Comparison of ENCODE assay signal across 9 mouse cellular contexts in the genomic region with DNA sequence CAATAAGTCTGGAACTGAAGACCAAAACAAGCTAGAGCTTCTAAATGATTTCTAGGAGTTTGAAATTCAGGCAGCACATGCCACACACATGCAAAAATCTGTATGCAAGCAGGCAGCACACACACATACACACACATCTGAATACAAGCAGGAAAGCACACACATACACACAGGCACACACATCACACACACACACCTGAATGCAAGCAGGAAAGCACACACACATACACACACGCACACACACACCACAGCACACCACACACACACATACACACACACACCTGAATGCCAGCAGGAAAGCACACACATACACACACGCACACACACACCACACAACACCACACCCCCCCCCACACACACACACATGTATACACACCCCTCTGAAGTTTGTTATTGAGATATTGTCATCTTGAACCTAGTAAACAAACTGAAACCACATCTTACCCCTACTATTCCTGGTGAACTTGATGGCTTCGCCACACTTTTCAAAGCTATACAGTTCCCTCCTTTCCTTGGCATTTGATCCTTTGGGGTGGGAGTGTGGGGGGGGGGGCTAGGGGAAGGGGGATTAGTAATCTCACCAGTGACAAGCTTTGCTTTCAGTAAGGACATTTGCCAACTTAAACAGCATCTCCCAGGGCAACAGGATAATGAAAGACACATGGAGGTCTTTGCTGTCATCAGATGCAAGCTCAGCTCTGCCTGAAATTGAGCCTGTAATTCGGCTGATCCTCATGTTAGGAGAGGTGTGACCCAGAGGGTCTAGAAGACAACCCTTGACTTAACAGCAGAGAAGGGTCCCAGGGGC. TPM values are rescaled to one million over a fixed set of nuclear protein-coding genes. Genes with fewer than 3 reads are reported as not detected.
DNase-seq lines count a peak whose midpoint lies in the region; ATAC-seq and TF ChIP-seq lines count a peak whose summit lies in the region.
"Had no signal": no experiment of that assay in that cellular context is flagged by ENCODE, and none has a peak within 500 bp of the region (broad histone marks: within the 10 kb centered on the region; RNA-seq: fewer than 3 reads in every experiment).

No protein-coding gene starts in this region.

- intact Hi-C loops in left cerebral cortex, postnatal 10 days (cut with DNase I), result loop anchor here (5.0 kb wide), 1 partner anchor 918 kb away; no protein-coding TSS in a partner anchor

- 0 out of 2 replicates have a peak overlapping the region, but pooled peaks have one; percentile 30 for H3K27ac ChIP-seq in lung, embryonic 14.5 days (ENCODE audit: low read depth)
- H3K27ac ChIP-seq in embryonic facial prominence, embryonic 13.5 days, result peak overlapping the region; percentile 73
- no peak overlapping the region for H3K27ac ChIP-seq in hindbrain, embryonic 16.5 days (ENCODE audit: low read depth, low read length)
- peak overlapping the region; percentile 79; the same call in 1 of the 2 replicates for H3K27ac ChIP-seq in olfactory bulb, adult 2 months (ENCODE audit: insufficient read depth, low read depth, low read length)

- no peak for TF ChIP-seq POLR2A in lung, adult 2 months (IDR thresholded peaks at IDR 0.05; ENCODE audit: borderline replicate concordance, extremely low read depth, low read depth, low read length)
- TF ChIP-seq POLR2A in olfactory bulb, adult 2 months (IDR thresholded peaks at IDR 0.05; ENCODE audit: insufficient read depth, low read depth, low read length), result no peak

- no peaks in the 10 kb centered on the region for H3K9me3 ChIP-seq in lung, embryonic 14.5 days (ENCODE audit: low read depth, low read length)
- no peaks in the 10 kb centered on the region for H3K9me3 ChIP-seq in embryonic facial prominence, embryonic 13.5 days
- no peaks in the 10 kb centered on the region for H3K9me3 ChIP-seq in hindbrain, embryonic 16.5 days (ENCODE audit: control insufficient read depth, low read length)

- no peak for TF ChIP-seq CTCF in lung, embryonic 14.5 days (IDR thresholded peaks at IDR 0.05; ENCODE audit: low read depth)
- TF ChIP-seq CTCF in lung, adult 2 months (IDR thresholded peaks at IDR 0.05; ENCODE audit: insufficient read depth, low read length), result no peak
- no peak for TF ChIP-seq CTCF in olfactory bulb, adult 2 months (IDR thresholded peaks at IDR 0.05; ENCODE audit: insufficient read depth, low read depth, low read length)

- peaks cover 22% of the 10 kb centered on the region for H3K4me1 ChIP-seq in lung, embryonic 14.5 days (ENCODE audit: insufficient read depth)
- peaks cover 25% of the 10 kb centered on the region for H3K4me1 ChIP-seq in lung, adult 2 months (ENCODE audit: control insufficient read depth, insufficient read depth, low read length)
- peaks cover 44% of the 10 kb centered on the region for H3K4me1 ChIP-seq in embryonic facial prominence, embryonic 13.5 days
- H3K4me1 ChIP-seq in hindbrain, embryonic 16.5 days (ENCODE audit: control insufficient read depth, insufficient read depth, low read depth, low read length), result peaks cover 2% of the 10 kb centered on the region; the same call in 1 of the 2 replicates
- H3K4me1 ChIP-seq in olfactory bulb, adult 2 months (ENCODE audit: control insufficient read depth, insufficient read depth, low read length), result peaks cover 17% of the 10 kb centered on the region

- H3K4me2 ChIP-seq in lung, embryonic 14.5 days, result no peak overlapping the region
- H3K4me2 ChIP-seq in embryonic facial prominence, embryonic 13.5 days, result peak overlapping the region; percentile 9; the same call in 1 of the 2 replicates
- no peak overlapping the region for H3K4me2 ChIP-seq in hindbrain, embryonic 16.5 days (ENCODE audit: low read length)

- 72% methylated on average over 4 of the region's 4 CpGs for WGBS in lung, embryonic 14.5 days
- 74% methylated on average over 4 of the region's 4 CpGs for WGBS in lung, adult 2 months
- 38% methylated on average over 4 of the region's 4 CpGs for WGBS in embryonic facial prominence, embryonic 13.5 days
- WGBS in hindbrain, embryonic 16.5 days, result 53% methylated on average over 4 of the region's 4 CpGs
- WGBS in olfactory bulb, adult 2 months, result 73% methylated on average over 4 of the region's 4 CpGs

- DNase-seq in lung, embryonic 14.5 days, result no peak
- DNase-seq in lung, adult 2 months, result no peak
- DNase-seq in ovary, adult 18-20 months (ENCODE audit: low spot score), result no peak
- no peak for DNase-seq in left cerebral cortex, postnatal 10 days (ENCODE audit: extremely low spot score in 1 of 2, low spot score in 2 of 2)
- DNase-seq in cerebellum, adult 18-20 months, result no peak
- DNase-seq: cerebellum, adult 11 months had no signal

- H3K27me3 ChIP-seq in lung, embryonic 14.5 days (ENCODE audit: insufficient read depth, low read length), result no peaks in the 10 kb centered on the region
- H3K27me3 ChIP-seq in embryonic facial prominence, embryonic 13.5 days, result no peaks in the 10 kb centered on the region
- H3K27me3 ChIP-seq in hindbrain, embryonic 16.5 days (replicated peaks; ENCODE audit: control insufficient read depth, insufficient read depth, low read length), result no peaks in the 10 kb centered on the region

- H3K36me3 ChIP-seq in lung, embryonic 14.5 days (ENCODE audit: insufficient read depth), result no peaks in the 10 kb centered on the region
- H3K36me3 ChIP-seq in embryonic facial prominence, embryonic 13.5 days, result no peaks in the 10 kb centered on the region
- no peaks in the 10 kb centered on the region for H3K36me3 ChIP-seq in hindbrain, embryonic 16.5 days (ENCODE audit: control insufficient read depth, insufficient read depth, low read length)

- ATAC-seq in lung, embryonic 14.5 days (ENCODE audit: insufficient read depth), result 0 out of 2 replicates have a peak, but pooled peaks have one; percentile 25
- no peak for ATAC-seq in embryonic facial prominence, embryonic 13.5 days (ENCODE audit: insufficient number of reproducible peaks, insufficient read depth, low FRiP score, low TSS enrichment, low read depth)
- ATAC-seq in hindbrain, embryonic 16.5 days, result peak; percentile 44

- H3K9ac ChIP-seq in lung, embryonic 14.5 days, result no peak overlapping the region
- no peak overlapping the region for H3K9ac ChIP-seq in embryonic facial prominence, embryonic 13.5 days
- no peak overlapping the region for H3K9ac ChIP-seq in hindbrain, embryonic 16.5 days (ENCODE audit: low read depth, low read length)

- H3K4me3 ChIP-seq in lung, embryonic 14.5 days (ENCODE audit: low read depth, low read length), result no peak overlapping the region
- no peak overlapping the region for H3K4me3 ChIP-seq in lung, adult 2 months (replicated peaks; ENCODE audit: extremely low read depth, low read depth, low read length)
- no peak overlapping the region for H3K4me3 ChIP-seq in embryonic facial prominence, embryonic 13.5 days
- no peak overlapping the region for H3K4me3 ChIP-seq in hindbrain, embryonic 16.5 days (ENCODE audit: low read length)
- no peak overlapping the region for H3K4me3 ChIP-seq in olfactory bulb, adult 2 months (ENCODE audit: insufficient read depth, low read depth, low read length)

RNA-seq across cellular contexts. Expression of gene Pik3r1, which starts 38.6 kb away (rescaled TPM):
- 33.4 and 36.5 TPM in 2 replicates for polyA plus RNA-seq in lung, embryonic 14.5 days (2014; fragmentation: Nextera tagmentation; extraction: Ambion mirVana)
- 15.6 and 25.9 TPM in 2 replicates for polyA plus RNA-seq in lung, adult 2 months (2012; rRNA removed)
- 38.8 and 45.0 TPM in 2 replicates for polyA plus RNA-seq in embryonic facial prominence, embryonic 13.5 days (2015; fragmentation: Nextera tagmentation; extraction: Ambion mirVana)
- 51.3 and 51.6 TPM in 2 replicates for polyA plus RNA-seq in hindbrain, embryonic 16.5 days (2015; fragmentation: Nextera tagmentation; extraction: Ambion mirVana)
- 139 TPM in 1 of 2 replicates, not detected in the other for polyA plus RNA-seq in olfactory bulb, adult 2 months (2012; ENCODE audit: insufficient read depth, insufficient read length, low replicate concordance, missing spikeins)
- 100 to 1,000 TPM; 142 to 147 TPM for total RNA-seq in left cerebral cortex, postnatal 10 days (2021)
